Mouse (Mus musculus) CD4-positive, CD25-positive, alpha-beta regulatory T cell, adult 4 months (primary cell): ENCODE results near the gene Pmf1. TPM values are rescaled to one million over a fixed set of nuclear protein-coding genes. Genes with fewer than 3 reads are reported as not detected.
"Not testable (repeated sequence)": the region's sequence is repeated elsewhere in the genome, so short reads cannot be mapped to it uniquely, and the experiment has no call there.

Experiments used
- ATAC-seq: one replicate; pipeline ENCODE4 v1.8.0; 2017
- polyA plus RNA-seq, 2 experiments: library from polyadenylated mRNA; unstranded; fragments of 100-300 nt; shearing (Covaris generic); gene quantifications; one replicate each; pipeline ENCODE4 v1.2.1; 2017

Pmf1 gene
- polyA plus RNA-seq, 2 experiments from 2014 or later = 37.2 to 52.9 TPM

GRCm38 (mm10) chr3:88393776-88394375, 16.3 kb downstream of the Pmf1 start:
- no peak for ATAC-seq

GRCm38 (mm10) chr3:88384364-88384763, 25.8 kb downstream of the Pmf1 start, which contains the start of gene Bglap:
Gene Bglap (minus strand): TSS chr3:88384464.
- ATAC-seq = no peak

DNA sequence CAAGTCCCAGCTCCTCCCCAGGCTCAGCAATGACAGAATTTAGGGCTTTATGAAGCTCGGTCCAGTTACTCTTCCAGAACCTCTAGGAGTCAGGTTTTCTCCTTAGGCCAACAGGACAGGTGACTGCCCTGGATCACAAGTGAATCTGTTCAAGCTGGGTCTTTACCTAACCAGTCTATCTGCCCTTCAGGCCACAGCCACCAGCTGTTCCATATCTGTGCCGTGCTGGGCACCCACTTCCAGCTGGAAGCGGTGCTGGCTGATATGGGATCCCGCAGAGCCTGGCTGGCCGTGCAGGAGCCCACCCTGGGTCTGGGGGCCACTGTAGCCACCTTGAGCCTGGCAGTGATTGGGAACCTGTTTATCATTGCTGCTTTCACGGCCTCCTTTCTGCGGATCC, 27.7 kb downstream of the Pmf1 start:
- not testable (repeated sequence) for ATAC-seq

DNA sequence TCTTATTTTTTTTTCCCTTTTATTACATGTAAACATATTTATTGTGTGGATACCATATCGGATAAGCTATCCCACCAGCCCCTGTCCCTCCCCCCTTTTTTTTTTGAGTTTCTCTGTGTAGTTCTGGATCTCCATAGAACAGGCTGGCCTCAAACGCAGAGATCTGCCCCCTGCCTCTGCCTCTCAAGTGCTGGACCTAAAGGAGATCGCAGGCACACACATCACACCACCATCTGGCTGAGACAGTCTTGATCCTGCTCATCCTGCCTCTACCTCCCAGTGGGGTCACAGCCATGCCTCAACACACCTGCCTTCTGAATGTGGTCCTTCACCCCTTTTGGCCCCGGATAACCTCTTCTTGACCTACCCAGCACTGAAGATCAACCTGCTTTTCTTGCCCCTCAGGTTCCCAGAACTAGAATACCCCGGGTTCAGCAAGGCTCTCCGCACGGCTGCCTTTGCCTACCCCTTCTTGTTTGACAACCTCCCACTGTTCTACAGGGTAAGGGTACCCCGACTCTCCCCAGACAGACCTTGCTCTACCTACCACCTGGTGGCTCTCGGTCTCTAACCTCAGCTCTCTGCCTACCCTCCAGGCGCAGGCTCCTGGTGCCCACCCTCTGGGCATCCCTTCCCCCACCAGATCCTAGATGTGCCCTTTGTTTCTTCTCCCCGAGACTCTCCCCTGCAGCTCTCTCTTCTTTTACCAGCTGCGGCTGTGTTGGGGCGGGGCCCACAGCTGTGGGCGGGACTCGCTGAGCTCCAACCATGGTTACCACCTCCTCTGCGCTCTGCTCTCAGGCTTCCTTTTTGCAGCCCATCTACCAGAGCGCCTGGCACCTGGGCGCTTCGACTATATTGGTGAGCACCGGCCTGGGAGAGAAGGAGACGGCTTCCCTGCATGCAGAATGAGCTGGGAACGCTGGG, 28.5 kb downstream of the Pmf1 start:
- peak; percentile 98 for ATAC-seq

- ATAC-seq = not testable (repeated sequence)
Observed at GRCm38 (mm10) chr3:88378599-88378998, 31.5 kb downstream of the Pmf1 start, which contains the start of gene Bglap2. Gene Bglap2 (minus strand): TSS chr3:88378699.

DNA sequence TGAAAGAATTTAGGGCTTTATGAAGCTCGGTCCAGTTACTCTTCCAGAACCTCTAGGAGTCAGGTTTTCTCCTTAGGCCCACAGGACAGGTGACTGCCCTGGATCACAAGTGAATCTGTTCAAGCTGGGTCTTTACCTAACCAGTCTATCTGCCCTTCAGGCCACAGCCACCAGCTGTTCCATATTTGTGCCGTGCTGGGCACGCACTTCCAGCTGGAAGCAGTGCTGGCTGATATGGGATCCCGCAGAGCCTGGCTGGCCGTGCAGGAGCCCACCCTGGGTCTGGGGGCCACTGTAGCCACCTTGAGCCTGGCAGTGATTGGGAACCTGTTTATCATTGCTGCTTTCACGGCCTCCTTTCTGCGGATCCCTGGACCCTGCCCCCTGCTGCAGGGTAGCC, 33.5 kb downstream of the Pmf1 start:
- ATAC-seq = not testable (repeated sequence)

- ATAC-seq = peak; percentile 93
Observed at GRCm38 (mm10) chr3:88375750-88376626, 34.1 kb downstream of the Pmf1 start.

DNA sequence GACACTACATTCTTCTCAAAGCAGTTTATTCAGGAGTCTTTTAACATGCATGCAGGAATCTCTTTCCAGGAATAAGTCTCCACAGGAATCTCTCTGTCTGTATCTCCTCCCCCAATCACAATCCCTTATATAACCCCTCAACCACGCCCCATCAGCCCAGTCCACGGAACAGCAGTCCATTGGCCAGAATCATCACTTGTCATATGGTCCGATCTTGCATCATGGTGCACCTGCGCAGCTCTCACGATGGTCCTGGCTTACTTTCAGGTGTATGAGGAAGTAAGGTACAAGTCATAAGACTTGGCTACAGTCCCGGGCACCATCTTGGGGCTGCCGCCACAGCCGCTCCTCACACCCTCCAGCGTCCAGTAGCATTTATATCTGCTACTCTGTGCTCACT, 37.5 kb downstream of the Pmf1 start, which contains the start of gene Bglap3:
Bglap3 (minus strand) TSS at position 101 of the 400 bp plus-strand sequence.
- ATAC-seq = not testable (repeated sequence)

DNA sequence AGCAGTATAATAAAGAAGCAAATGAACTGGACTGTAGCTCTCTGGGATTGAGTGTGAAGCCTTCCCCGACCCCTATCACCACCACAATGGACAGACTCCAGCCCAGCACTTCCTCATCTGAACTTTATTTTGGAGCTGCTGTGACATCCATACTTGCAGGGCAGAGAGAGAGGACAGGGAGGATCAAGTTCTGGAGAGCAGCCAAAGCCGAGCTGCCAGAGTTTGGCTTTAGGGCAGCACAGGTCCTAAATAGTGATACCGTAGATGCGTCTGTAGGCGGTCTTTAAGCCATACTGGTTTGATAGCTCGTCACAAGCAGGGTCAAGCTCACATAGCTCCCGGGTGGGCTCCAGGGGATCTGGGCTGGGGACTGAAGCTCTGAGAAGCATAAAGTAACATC, 41.6 kb downstream of the Pmf1 start:
- not testable (repeated sequence) for ATAC-seq

GRCm38 (mm10) chr3:88367517-88367916, 42.6 kb downstream of the Pmf1 start:
- not testable (repeated sequence) for ATAC-seq

DNA sequence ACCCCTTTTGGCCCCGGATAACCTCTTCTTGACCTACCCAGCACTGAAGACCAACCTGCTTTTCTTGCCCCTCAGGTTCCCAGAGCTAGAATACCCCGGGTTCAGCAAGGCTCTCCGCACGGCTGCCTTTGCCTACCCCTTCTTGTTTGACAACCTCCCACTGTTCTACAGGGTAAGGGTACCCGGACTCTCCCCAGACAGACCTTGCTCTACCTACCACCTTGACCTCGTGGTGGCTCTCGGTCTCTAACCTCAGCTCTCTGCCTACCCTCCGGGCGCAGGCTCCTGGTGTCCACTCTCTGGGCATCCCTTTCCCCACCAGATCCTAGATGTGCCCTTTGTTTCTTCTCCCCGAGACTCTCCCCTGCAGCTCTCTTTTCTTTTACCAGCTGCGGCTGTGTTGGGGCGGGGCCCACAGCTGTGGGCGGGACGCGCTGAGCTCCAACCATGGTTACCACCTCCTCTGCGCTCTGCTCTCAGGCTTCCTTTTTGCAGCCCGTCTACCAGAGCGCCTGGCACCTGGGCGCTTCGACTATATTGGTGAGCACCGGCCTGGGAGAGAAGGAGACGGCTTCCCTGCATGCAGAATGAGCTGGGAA, 43.2 kb downstream of the Pmf1 start:
- peak; percentile 95 for ATAC-seq

DNA sequence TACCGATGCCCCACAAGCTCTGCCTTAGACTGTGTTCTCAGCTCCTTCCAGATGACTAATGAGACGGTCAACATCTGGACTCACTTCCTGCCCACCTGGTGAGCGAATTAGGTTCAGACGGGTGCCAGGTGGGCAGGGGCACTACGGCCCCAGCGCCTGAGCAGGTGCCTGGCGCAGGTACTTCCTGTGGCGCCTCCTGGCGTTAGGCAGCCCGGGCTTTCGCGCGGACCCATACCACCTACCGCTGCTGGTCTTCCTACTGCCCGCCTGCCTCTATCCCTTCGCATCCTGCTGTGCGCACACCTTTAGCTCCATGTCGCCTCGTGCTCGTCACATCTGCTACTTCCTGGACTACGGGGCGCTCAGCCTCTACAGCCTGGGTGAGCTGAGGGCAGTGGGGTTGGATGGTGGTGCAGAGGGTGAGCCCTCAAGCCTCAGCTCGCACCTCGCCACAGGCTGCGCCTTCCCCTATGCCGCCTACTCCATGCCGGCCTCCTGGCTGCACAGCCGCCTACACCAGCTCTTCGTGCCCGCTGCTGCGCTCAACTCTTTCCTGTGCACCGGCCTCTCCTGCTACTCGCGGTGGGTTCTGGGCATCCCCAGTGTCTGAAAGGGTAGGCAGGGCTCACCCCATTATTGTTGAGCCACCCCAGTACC, 44.3 kb downstream of the Pmf1 start:
- no peak for ATAC-seq

- ATAC-seq = no peak
Observed at GRCm38 (mm10) chr3:88364337-88364736, 45.8 kb downstream of the Pmf1 start, which contains the start of gene Paqr6. Gene Paqr6 (plus strand): TSS chr3:88364584.

DNA sequence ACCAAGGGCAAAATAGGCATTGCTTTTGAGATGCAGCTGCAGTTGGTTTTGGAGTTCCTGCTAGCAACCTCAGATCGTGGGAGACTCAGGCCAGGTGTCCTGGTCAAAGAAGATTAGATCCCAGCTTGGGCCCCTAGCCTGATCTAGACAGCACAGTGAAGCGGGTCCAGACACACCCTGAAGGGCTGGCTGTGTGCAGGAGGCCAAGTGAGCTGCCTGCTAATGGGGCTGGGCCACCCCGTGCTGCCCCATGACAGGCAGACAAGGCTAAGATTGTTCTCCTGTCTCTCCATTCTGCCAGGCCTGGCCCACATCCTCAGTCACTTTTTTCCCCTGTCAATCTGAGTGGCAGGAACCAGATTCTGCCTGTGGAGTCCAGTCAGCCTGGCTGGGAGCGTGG, 46.4 kb downstream of the Pmf1 start:
- no peak for ATAC-seq

DNA sequence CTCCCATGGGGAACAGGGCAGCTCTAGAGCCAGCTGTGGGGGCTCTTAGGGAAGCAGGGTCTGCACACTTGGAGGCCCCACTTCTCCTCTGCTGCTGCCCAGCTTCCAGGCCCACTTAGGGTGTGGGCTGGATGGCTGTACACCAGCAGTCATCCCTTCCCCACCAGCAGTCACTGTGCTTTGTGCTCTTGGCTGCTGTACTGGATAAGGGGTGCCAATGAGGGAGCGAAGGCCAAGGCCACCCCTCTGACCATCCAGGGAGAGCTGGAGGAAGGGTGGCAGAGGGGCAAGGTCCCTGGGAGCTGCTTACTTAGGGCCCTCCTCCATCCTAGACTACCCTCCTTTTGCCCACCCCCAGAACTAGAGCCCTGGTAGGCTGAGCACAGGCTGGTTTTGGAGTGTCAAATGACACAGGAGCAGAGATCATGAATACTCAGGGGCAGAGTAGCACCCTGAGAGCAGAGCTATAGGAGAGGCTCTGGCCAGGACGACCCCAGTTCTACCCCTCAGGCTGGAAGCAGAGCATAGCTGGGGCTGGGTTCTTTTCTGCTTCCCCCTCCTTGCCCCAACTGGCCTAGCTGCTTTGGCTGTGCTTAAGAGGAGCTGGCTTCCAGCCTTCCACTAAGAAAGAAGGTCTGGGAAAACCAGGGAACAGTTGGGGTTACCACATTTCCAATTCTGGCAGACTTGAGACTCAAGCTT, 48.4 kb downstream of the Pmf1 start:
- no peak for ATAC-seq

GRCm38 (mm10) chr3:88361096-88361495, 49.0 kb downstream of the Pmf1 start:
- ATAC-seq = no peak

- no peak for ATAC-seq
Observed at GRCm38 (mm10) chr3:88359989-88360388, 50.1 kb downstream of the Pmf1 start.

DNA sequence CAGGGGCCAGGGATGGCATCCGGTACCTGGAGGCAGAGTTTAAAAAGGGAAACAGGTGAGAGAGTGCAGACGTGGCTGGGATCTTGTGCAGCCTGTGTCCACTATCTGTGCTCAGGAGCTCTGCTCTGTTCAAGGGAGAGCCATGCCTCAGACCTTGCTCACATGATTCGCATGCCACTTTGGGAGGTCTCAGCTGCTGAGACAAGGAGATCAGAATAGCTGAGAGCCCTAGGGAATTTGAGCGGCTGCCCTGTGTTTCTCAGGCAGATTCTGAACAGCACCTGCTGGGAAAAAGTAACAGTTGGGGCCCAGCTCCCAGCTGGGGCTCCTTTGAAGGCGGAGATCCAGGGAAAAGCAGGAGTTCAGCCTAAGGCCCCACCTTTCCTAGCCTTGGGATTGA, 50.5 kb downstream of the Pmf1 start:
- no peak for ATAC-seq

DNA sequence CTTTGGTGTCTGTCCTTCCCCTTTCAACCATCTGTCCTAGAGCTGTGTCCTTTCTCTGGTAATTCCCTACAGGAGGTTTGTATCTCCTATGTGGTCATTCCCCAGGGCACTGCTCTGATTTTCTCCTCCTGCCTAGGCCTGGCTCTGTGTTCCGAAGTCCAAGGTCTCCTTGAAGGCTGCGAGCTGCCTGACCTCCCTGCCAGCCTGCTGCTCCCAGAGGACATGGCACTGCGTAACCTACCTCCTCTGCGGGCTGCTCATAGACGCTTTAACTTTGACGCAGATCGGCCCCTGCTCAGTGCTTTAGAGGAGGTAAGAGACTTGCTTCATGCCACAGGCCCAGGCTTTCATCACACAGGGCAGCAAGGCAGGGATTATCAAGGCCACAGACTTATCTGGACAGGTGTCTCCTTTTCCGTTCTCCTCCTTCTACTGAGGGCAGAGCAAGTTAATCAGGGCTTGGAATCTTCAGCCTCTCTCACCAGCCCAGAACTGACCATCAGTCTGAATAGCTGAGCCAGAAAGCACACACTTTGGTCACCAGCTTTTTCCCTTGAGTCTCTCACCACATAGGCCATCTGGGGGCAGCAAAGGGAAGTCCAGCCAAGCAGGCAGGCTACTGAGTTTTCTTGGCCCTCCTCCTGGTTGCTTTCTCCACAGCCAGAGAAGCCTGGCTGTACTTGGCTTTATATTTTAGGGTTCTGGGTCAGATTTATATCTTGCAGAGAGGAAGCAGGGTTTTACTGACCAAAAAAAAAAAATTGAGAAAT, 55.5 kb downstream of the Pmf1 start:
- no peak for ATAC-seq

- no peak for ATAC-seq
Observed at GRCm38 (mm10) chr3:88352907-88353306, 57.2 kb downstream of the Pmf1 start.
